Mouse (Mus musculus) embryonic fibroblast, embryonic 13.5 days (primary cell): ENCODE measurements around the gene Rwdd1.

Experiments used
- CTCF ChIP-seq: IDR thresholded peaks from 2 replicates; pipeline ENCODE4 v1.5.1; 2011; ENCODE audit warnings: mild to moderate bottlenecking, control low read depth, low read length, moderate library complexity, borderline replicate concordance; ENCODE audit not compliant: insufficient read depth
- POLR2A ChIP-seq: IDR thresholded peaks from 2 replicates; pipeline ENCODE4 v1.6.1; 2011; ENCODE audit warnings: low read depth, mild to moderate bottlenecking, control low read depth, low read length, moderate library complexity

GRCm38 (mm10) chr10:34030322-34030721 lies 10.9 kb upstream of the Rwdd1 start:
- TF ChIP-seq CTCF = no peak
- TF ChIP-seq POLR2A = no peak
